Mouse (Mus musculus) kidney, adult 2 months (tissue): ENCODE results near the gene Fos.

Experiments used
- CTCF ChIP-seq: fragments of 200-500 bp; conservative IDR thresholded peaks from 2 replicates; pipeline ENCODE4 v1.5.1; 2011; ENCODE audit warnings: low read depth, mild to moderate bottlenecking, control low read depth, low read length, moderate library complexity, mixed read lengths; ENCODE audit not compliant: insufficient read depth, insufficient read length
- POLR2A ChIP-seq: fragments of 200-500 bp; IDR thresholded peaks from one replicate; pipeline ENCODE4 v1.6.1; 2011; ENCODE audit warnings: low read depth, low read length, control low read depth

- no peak for TF ChIP-seq POLR2A
- TF ChIP-seq CTCF: no peak
Observed at GRCm38 (mm10) chr12:85521673-85522072, 48.0 kb downstream of the Fos start.
